Comparison of ENCODE assay signal across 9 mouse cellular contexts in genomic region chr2:130635847-130636246, GRCm38 (mm10). TPM values are rescaled to one million over a fixed set of nuclear protein-coding genes. Genes with fewer than 3 reads are reported as not detected.
DNase-seq lines count a peak whose midpoint lies in the region; ATAC-seq and TF ChIP-seq lines count a peak whose summit lies in the region.
"Had no signal": no experiment of that assay in that cellular context is flagged by ENCODE, and none has a peak within 500 bp of the region (broad histone marks: within the 10 kb centered on the region; RNA-seq: fewer than 3 reads in every experiment).

No protein-coding gene starts in this region.

- H3K27ac ChIP-seq in heart, embryonic 14.5 days (replicated peaks in 1 of 2; ENCODE audit: control insufficient read depth in 1 of 2, insufficient read depth in 1 of 2, low read depth in 2 of 2, low read length in 2 of 2): no peak overlapping the region
- no peak overlapping the region for H3K27ac ChIP-seq in ES-E14 (ENCODE audit: insufficient read depth, low read depth, low read length, poor library complexity, severe bottlenecking)
- no peak overlapping the region for H3K27ac ChIP-seq in embryonic facial prominence, embryonic 14.5 days (replicated peaks; ENCODE audit: low read depth, low read length)
- no peak overlapping the region for H3K27ac ChIP-seq in limb, embryonic 11.5 days (replicated peaks; ENCODE audit: low read depth, low read length)
- no peak overlapping the region for H3K27ac ChIP-seq in stomach, embryonic 14.5 days (ENCODE audit: low read length)
- H3K27ac ChIP-seq in gastrocnemius, adult 2 months: no peak overlapping the region
- H3K27ac ChIP-seq: macrophage had no signal

- H3K4me2 ChIP-seq in heart, embryonic 14.5 days (ENCODE audit: low read length): peak overlapping the region; percentile 93
- H3K4me2 ChIP-seq in embryonic facial prominence, embryonic 14.5 days (ENCODE audit: low read depth, low read length): peak overlapping the region; percentile 84
- peak overlapping the region; percentile 94; the same call in 1 of the 2 replicates for H3K4me2 ChIP-seq in limb, embryonic 11.5 days (ENCODE audit: low read depth, severe bottlenecking)
- H3K4me2 ChIP-seq in stomach, embryonic 14.5 days (replicated peaks; ENCODE audit: low read depth, low read length): peak overlapping the region; percentile 53; the same call in 1 of the 2 replicates

- H3K36me3 ChIP-seq in heart, embryonic 14.5 days (ENCODE audit: control insufficient read depth, insufficient read depth, low read length): no peaks in the 10 kb centered on the region
- no peaks in the 10 kb centered on the region for H3K36me3 ChIP-seq in ES-E14 (ENCODE audit: control insufficient read depth, insufficient read depth, low read length, poor library complexity, severe bottlenecking)
- H3K36me3 ChIP-seq in embryonic facial prominence, embryonic 14.5 days (ENCODE audit: control insufficient read depth, insufficient read depth, low read length): no peaks in the 10 kb centered on the region
- H3K36me3 ChIP-seq in limb, embryonic 11.5 days (ENCODE audit: control insufficient read depth, insufficient read depth, low read length): no peaks in the 10 kb centered on the region
- no peaks in the 10 kb centered on the region for H3K36me3 ChIP-seq in stomach, embryonic 14.5 days (ENCODE audit: control insufficient read depth, insufficient read depth, low read length)

- WGBS in heart, embryonic 14.5 days: 16% methylated on average over 19 of the region's 21 CpGs
- WGBS in embryonic facial prominence, embryonic 14.5 days: 22% methylated on average over 20 of the region's 21 CpGs
- 12% methylated on average over 21 of the region's 21 CpGs for WGBS in limb, embryonic 11.5 days
- WGBS in stomach, embryonic 14.5 days: 29% methylated on average over 21 of the region's 21 CpGs

- H3K4me1 ChIP-seq in heart, embryonic 14.5 days (ENCODE audit: control insufficient read depth in 2 of 2, insufficient read depth in 2 of 2, low read length in 2 of 2): peaks cover 7 to 18% of the 10 kb centered on the region in 2 experiments; a peak in 3 of 4 replicates
- H3K4me1 ChIP-seq in ES-E14 (ENCODE audit: control insufficient read depth in 2 of 2, insufficient read depth in 2 of 2, low read length in 2 of 2, poor library complexity in 1 of 2): peaks cover 4 to 30% of the 10 kb centered on the region in 2 experiments; a peak in 1 of 4 replicates
- peaks cover 15% of the 10 kb centered on the region for H3K4me1 ChIP-seq in embryonic facial prominence, embryonic 14.5 days (ENCODE audit: control insufficient read depth, insufficient read depth, low read length)
- H3K4me1 ChIP-seq in limb, embryonic 11.5 days (ENCODE audit: control insufficient read depth, insufficient read depth, low read length): peaks cover 24% of the 10 kb centered on the region
- H3K4me1 ChIP-seq in stomach, embryonic 14.5 days (ENCODE audit: control insufficient read depth, insufficient read depth, low read length): peaks cover 14% of the 10 kb centered on the region; the same call in 1 of the 2 replicates

- H3K4me3 ChIP-seq in heart, embryonic 14.5 days (ENCODE audit: control insufficient read depth in 1 of 2, insufficient read depth in 1 of 2, low read depth in 1 of 2, low read length in 2 of 2): peak overlapping the region; percentile 0 to 44; a peak in 1 of 4 replicates
- peak overlapping the region; percentile 49 to 57 for H3K4me3 ChIP-seq in ES-E14 (ENCODE audit: insufficient read depth in 1 of 2, low read depth in 1 of 2, low read length in 2 of 2, poor library complexity in 1 of 2, severe bottlenecking in 1 of 2)
- H3K4me3 ChIP-seq in embryonic facial prominence, embryonic 14.5 days (ENCODE audit: low read depth, low read length): peak overlapping the region; percentile 45
- H3K4me3 ChIP-seq in limb, embryonic 11.5 days (ENCODE audit: low read depth, low read length): peak overlapping the region; percentile 40; the same call in 1 of the 2 replicates
- H3K4me3 ChIP-seq in stomach, embryonic 14.5 days (ENCODE audit: low read depth, low read length): no peak overlapping the region
- H3K4me3 ChIP-seq in gastrocnemius, adult 2 months: no peak overlapping the region

- no peak for ATAC-seq in heart, embryonic 14.5 days (ENCODE audit: insufficient number of reproducible peaks, insufficient read depth, low FRiP score, low read depth)
- peak; percentile 22; the same call in 1 of the 2 replicates for ATAC-seq in embryonic facial prominence, embryonic 14.5 days (ENCODE audit: low read depth)
- ATAC-seq in limb, embryonic 11.5 days (ENCODE audit: insufficient number of reproducible peaks, low FRiP score, low TSS enrichment, low read depth): peak; percentile 7; the same call in 1 of the 2 replicates
- no peak for ATAC-seq in stomach, embryonic 14.5 days (ENCODE audit: insufficient number of reproducible peaks, insufficient read depth, low FRiP score, low read depth)

- peak overlapping the region; percentile 23; the same call in 1 of the 2 replicates for H3K9ac ChIP-seq in heart, embryonic 14.5 days (ENCODE audit: low read length)
- H3K9ac ChIP-seq in ES-E14 (ENCODE audit: insufficient read depth, low read depth, low read length, poor library complexity, severe bottlenecking): 0 out of 2 replicates have a peak overlapping the region, but pooled peaks have one; percentile 16
- H3K9ac ChIP-seq in embryonic facial prominence, embryonic 14.5 days (ENCODE audit: low read depth, low read length): 0 out of 2 replicates have a peak overlapping the region, but pooled peaks have one; percentile 70
- H3K9ac ChIP-seq in limb, embryonic 11.5 days (ENCODE audit: low read length): peak overlapping the region; percentile 22; the same call in 1 of the 2 replicates
- peak overlapping the region; percentile 26; the same call in 1 of the 2 replicates for H3K9ac ChIP-seq in stomach, embryonic 14.5 days (replicated peaks; ENCODE audit: low read depth, low read length)

- in situ Hi-C loops in ES-E14 (cut with MboI; ENCODE audit: low sequenced_read_pairs in 2 of 2, unreplicated experiment in 2 of 2): no loop called here

- intact Hi-C loops in gastrocnemius, adult 2 months (cut with DNase I): no loop called here

- H3K27me3 ChIP-seq in heart, embryonic 14.5 days (ENCODE audit: control insufficient read depth, insufficient read depth, low read length): peaks cover 74% of the 10 kb centered on the region
- peaks cover 44% of the 10 kb centered on the region for H3K27me3 ChIP-seq in embryonic facial prominence, embryonic 14.5 days (replicated peaks; ENCODE audit: control insufficient read depth, insufficient read depth, low read length)
- peaks cover 46% of the 10 kb centered on the region for H3K27me3 ChIP-seq in limb, embryonic 11.5 days (ENCODE audit: control insufficient read depth, insufficient read depth, low read length)
- peaks cover 14% of the 10 kb centered on the region for H3K27me3 ChIP-seq in stomach, embryonic 14.5 days (ENCODE audit: control insufficient read depth, insufficient read depth, low read length)

- no peak for TF ChIP-seq CTCF in gastrocnemius, adult 2 months (IDR thresholded peaks at IDR 0.05)

- H3K9me3 ChIP-seq in heart, embryonic 14.5 days (ENCODE audit: control insufficient read depth, low read length): no peaks in the 10 kb centered on the region
- no peaks in the 10 kb centered on the region for H3K9me3 ChIP-seq in ES-E14 (ENCODE audit: control insufficient read depth, insufficient read depth, low read depth, low read length)
- H3K9me3 ChIP-seq in embryonic facial prominence, embryonic 14.5 days (ENCODE audit: control insufficient read depth, low read length): no peaks in the 10 kb centered on the region
- H3K9me3 ChIP-seq in limb, embryonic 11.5 days (ENCODE audit: control insufficient read depth, low read length): no peaks in the 10 kb centered on the region
- H3K9me3 ChIP-seq in stomach, embryonic 14.5 days (ENCODE audit: control insufficient read depth, low read depth, low read length): no peaks in the 10 kb centered on the region

- DNase-seq in heart, adult 9 months (ENCODE audit: low spot score in 2 of 2): no peak
- DNase-seq in ES-E14 (ENCODE audit: low read depth, low spot score): no peak
- peak; percentile 35 for DNase-seq in embryonic facial prominence, embryonic 14.5 days (ENCODE audit: low spot score)
- peak; percentile 49 for DNase-seq in limb, embryonic 11.5 days (ENCODE audit: low spot score)
- DNase-seq in gastrocnemius, adult 2 months: no peak
- no peak for DNase-seq in ovary, adult 18-20 months (ENCODE audit: low spot score)

RNA-seq across cellular contexts. Expression of gene Ubox5, which starts 6.0 kb away (rescaled TPM):
- polyA plus RNA-seq in heart, embryonic 14.5 days (2014; fragmentation: Nextera tagmentation; extraction: Ambion mirVana): 6.9 and 7.5 TPM in 2 replicates
- 5.0 and 5.8 TPM in 2 replicates for total RNA-seq in ES-E14 (2012; rRNA removed)
- 9.9 and 14.2 TPM in 2 replicates for polyA plus RNA-seq in embryonic facial prominence, embryonic 14.5 days (2014; fragmentation: Nextera tagmentation; extraction: Ambion mirVana)
- polyA plus RNA-seq in limb, embryonic 11.5 days (2014; fragmentation: Nextera tagmentation; extraction: Ambion mirVana): 16.6 and 21.1 TPM in 2 replicates
- polyA plus RNA-seq in stomach, embryonic 14.5 days (2014; fragmentation: Nextera tagmentation; extraction: Ambion mirVana): 14.0 and 14.6 TPM in 2 replicates
- total RNA-seq in gastrocnemius, adult 2 months (2021): 1 to 10 TPM; 4.9 to 5.0 TPM

RNA-seq across cellular contexts. Expression of gene Fastkd5, which starts 6.0 kb away (rescaled TPM):
- polyA plus RNA-seq in heart, embryonic 14.5 days (2014; fragmentation: Nextera tagmentation; extraction: Ambion mirVana): 14.9 and 15.1 TPM in 2 replicates
- 22.0 and 22.2 TPM in 2 replicates for total RNA-seq in ES-E14 (2012; rRNA removed)
- 14.7 and 15.4 TPM in 2 replicates for polyA plus RNA-seq in embryonic facial prominence, embryonic 14.5 days (2014; fragmentation: Nextera tagmentation; extraction: Ambion mirVana)
- polyA plus RNA-seq in limb, embryonic 11.5 days (2014; fragmentation: Nextera tagmentation; extraction: Ambion mirVana): 23.4 and 24.9 TPM in 2 replicates
- 17.1 and 17.9 TPM in 2 replicates for polyA plus RNA-seq in stomach, embryonic 14.5 days (2014; fragmentation: Nextera tagmentation; extraction: Ambion mirVana)
- total RNA-seq in gastrocnemius, adult 2 months (2021): 1 to 10 TPM; 6.0 to 7.5 TPM

RNA-seq across cellular contexts. Expression of gene Lzts3, which starts 6.8 kb away (rescaled TPM):
- polyA plus RNA-seq in heart, embryonic 14.5 days (2014; fragmentation: Nextera tagmentation; extraction: Ambion mirVana): 0.35 and 0.80 TPM in 2 replicates
- total RNA-seq in ES-E14 (2012; rRNA removed): 3.4 and 4.4 TPM in 2 replicates
- 1.6 and 1.8 TPM in 2 replicates for polyA plus RNA-seq in embryonic facial prominence, embryonic 14.5 days (2014; fragmentation: Nextera tagmentation; extraction: Ambion mirVana)
- 0.88 and 1.1 TPM in 2 replicates for polyA plus RNA-seq in limb, embryonic 11.5 days (2014; fragmentation: Nextera tagmentation; extraction: Ambion mirVana)
- polyA plus RNA-seq in stomach, embryonic 14.5 days (2014; fragmentation: Nextera tagmentation; extraction: Ambion mirVana): 2.8 and 4.0 TPM in 2 replicates
- total RNA-seq in gastrocnemius, adult 2 months (2021): 1 to 10 TPM; 2.3 to 3.3 TPM

RNA-seq across cellular contexts. Expression of gene Ddrgk1, which starts 28.6 kb away (rescaled TPM):
- polyA plus RNA-seq in heart, embryonic 14.5 days (2014; fragmentation: Nextera tagmentation; extraction: Ambion mirVana): 41.2 and 44.8 TPM in 2 replicates
- 60.1 and 62.4 TPM in 2 replicates for total RNA-seq in ES-E14 (2012; rRNA removed)
- 55.9 and 63.8 TPM in 2 replicates for polyA plus RNA-seq in embryonic facial prominence, embryonic 14.5 days (2014; fragmentation: Nextera tagmentation; extraction: Ambion mirVana)
- 50.7 and 52.5 TPM in 2 replicates for polyA plus RNA-seq in limb, embryonic 11.5 days (2014; fragmentation: Nextera tagmentation; extraction: Ambion mirVana)
- 65.7 and 66.6 TPM in 2 replicates for polyA plus RNA-seq in stomach, embryonic 14.5 days (2014; fragmentation: Nextera tagmentation; extraction: Ambion mirVana)
- total RNA-seq in gastrocnemius, adult 2 months (2021): 100 to 1,000 TPM; 104 to 127 TPM

RNA-seq across cellular contexts. Expression of gene Itpa, which starts 31.6 kb away (rescaled TPM):
- polyA plus RNA-seq in heart, embryonic 14.5 days (2014; fragmentation: Nextera tagmentation; extraction: Ambion mirVana): 71.5 and 77.0 TPM in 2 replicates
- 55.0 and 83.4 TPM in 2 replicates for total RNA-seq in ES-E14 (2012; rRNA removed)
- polyA plus RNA-seq in embryonic facial prominence, embryonic 14.5 days (2014; fragmentation: Nextera tagmentation; extraction: Ambion mirVana): 90.4 and 98.7 TPM in 2 replicates
- 149 and 157 TPM in 2 replicates for polyA plus RNA-seq in limb, embryonic 11.5 days (2014; fragmentation: Nextera tagmentation; extraction: Ambion mirVana)
- polyA plus RNA-seq in stomach, embryonic 14.5 days (2014; fragmentation: Nextera tagmentation; extraction: Ambion mirVana): 87.8 and 89.8 TPM in 2 replicates
- total RNA-seq in gastrocnemius, adult 2 months (2021): 10 to 100 TPM; 10.8 to 16.2 TPM

Comparison
In these comparisons a context has a peak if more than half of its experiments do, and no peak if none do; other contexts are left out.
1. ATAC-seq: peak in embryonic facial prominence, embryonic 14.5 days (single experiment) and limb, embryonic 11.5 days (single experiment); none in heart, embryonic 14.5 days (single experiment) and stomach, embryonic 14.5 days (single experiment).
2. H3K4me3 ChIP-seq: peak in heart, embryonic 14.5 days (2 of 2), ES-E14 (2 of 2), embryonic facial prominence, embryonic 14.5 days (single experiment) and limb, embryonic 11.5 days (single experiment); none in stomach, embryonic 14.5 days (single experiment) and gastrocnemius, adult 2 months (single experiment).
3. H3K9ac ChIP-seq: peak in every context shown above with its lines; median percentile 70 in embryonic facial prominence, embryonic 14.5 days; 26 in stomach, embryonic 14.5 days; 23 in heart, embryonic 14.5 days; 22 in limb, embryonic 11.5 days; 16 in ES-E14.
4. DNase-seq: peak in embryonic facial prominence, embryonic 14.5 days (single experiment) and limb, embryonic 11.5 days (single experiment); none in heart, adult 9 months (0 of 2), ES-E14 (single experiment), gastrocnemius, adult 2 months (single experiment) and ovary, adult 18-20 months (single experiment).
5. Peak in every context shown above with its lines, with median percentiles within 50 percentile points of each other: H3K4me2 ChIP-seq.